Mouse (Mus musculus) left cerebral cortex, adult 8-10 months (tissue): Measurements from ENCODE around the gene Pigv. TPM values are rescaled to one million over a fixed set of nuclear protein-coding genes. Genes with fewer than 3 reads are reported as not detected.

Experiments used
- DNase-seq, 2 experiments: peaks; one replicate each; pipeline ENCODE4 v3.0.0; 2022; ENCODE audit warnings: low spot score in 2 of 2
- total RNA-seq, 4 experiments: library from RNA; stranded (reverse); gene quantifications; 2 replicates each; pipeline ENCODE4 v1.2.4; 2022

The Pigv gene
- 10 to 100 TPM in 2 of 4 experiments, 1 to 10 TPM in 2; 8.4 to 10.9 (median 9.9) TPM for total RNA-seq

DNA sequence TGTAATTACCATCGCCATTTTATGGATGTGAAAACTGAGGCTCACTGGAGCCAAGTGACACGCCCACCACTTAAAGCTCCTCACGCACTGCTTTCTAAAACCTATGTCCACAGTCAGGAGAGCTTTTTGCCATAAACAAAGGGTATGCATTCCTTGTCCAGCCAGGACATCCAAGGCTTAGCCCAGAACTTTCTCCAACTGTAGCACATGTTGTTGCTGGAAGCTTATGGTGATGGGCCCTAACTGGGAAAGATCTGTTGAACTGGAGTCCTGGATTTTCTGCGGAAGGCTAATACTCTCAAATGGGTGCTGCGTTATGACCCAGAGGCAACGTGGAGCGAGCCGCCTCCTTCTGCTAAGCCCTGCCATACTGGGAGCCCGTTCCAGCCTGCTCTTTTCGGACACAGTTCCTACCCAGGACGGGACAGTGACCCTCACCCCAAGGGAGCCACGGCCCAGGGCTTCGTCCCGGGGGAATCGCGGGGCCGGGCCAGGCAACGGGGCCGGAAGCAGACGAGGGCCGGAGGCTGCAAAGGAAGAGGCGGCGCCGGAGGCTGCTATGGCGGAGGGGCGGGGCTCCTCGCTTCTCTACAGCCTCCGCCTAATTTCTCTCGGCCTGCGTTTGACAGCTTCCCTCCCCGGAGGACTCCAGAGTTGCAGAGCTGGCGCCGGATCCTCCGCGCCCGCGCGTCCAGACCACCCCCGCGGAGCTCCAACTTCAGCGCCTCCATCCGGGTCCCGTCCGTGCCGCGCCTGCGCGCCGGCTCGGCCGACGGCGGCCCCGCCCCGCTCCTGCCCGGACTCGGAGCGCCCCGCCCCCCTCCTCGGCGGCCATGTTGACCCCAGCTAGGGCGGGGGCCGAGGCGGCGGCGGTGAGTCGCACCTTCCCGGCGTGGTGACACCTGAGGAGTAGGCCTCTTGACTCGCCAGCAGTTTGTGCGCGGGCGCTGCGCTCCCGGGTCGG is at the start of gene Pigv:
TSS of gene Pigv (minus strand) at position 767 of the 964 bp plus-strand sequence.
- peak; percentile 90 to 91 for DNase-seq

DNA sequence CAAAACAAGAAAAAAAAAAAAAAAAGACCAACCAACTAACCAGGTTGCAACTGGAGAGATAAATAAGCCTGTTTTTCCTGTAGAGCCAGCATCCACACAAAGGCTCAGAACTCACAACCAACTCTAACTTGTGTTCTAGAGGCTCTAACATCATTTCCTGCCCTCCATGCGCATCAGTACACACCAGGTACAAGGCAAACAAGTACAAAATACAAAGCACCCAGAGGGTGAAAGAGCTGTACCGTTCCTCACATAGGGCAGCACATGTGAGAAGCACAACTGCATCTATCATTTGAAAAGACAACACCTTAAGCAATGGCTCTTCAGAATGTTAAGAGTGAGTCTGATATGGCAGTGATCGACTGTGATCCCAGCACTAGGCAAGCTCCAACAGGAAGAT is 47.3 kb upstream of the Pigv start:
- no peak for DNase-seq

DNA sequence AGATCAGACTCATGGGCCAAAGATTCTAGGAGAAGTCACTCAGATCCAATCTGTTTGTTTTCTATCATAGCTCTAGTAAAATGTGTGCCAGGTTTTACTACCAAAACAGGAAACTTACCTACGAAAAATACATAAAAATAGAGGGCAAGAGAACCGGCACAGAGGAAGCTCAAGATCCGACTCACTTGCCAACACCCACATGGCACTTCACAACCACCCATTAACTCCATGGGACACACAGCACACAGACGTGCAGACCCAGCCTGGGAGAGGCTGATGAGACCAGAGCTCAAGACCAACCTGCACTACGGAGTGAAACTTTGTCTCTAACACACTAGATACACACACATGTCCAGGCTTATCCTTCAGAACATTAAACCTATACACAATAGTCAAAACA is 40.3 kb upstream of the Pigv start:
- no peak for DNase-seq

DNA sequence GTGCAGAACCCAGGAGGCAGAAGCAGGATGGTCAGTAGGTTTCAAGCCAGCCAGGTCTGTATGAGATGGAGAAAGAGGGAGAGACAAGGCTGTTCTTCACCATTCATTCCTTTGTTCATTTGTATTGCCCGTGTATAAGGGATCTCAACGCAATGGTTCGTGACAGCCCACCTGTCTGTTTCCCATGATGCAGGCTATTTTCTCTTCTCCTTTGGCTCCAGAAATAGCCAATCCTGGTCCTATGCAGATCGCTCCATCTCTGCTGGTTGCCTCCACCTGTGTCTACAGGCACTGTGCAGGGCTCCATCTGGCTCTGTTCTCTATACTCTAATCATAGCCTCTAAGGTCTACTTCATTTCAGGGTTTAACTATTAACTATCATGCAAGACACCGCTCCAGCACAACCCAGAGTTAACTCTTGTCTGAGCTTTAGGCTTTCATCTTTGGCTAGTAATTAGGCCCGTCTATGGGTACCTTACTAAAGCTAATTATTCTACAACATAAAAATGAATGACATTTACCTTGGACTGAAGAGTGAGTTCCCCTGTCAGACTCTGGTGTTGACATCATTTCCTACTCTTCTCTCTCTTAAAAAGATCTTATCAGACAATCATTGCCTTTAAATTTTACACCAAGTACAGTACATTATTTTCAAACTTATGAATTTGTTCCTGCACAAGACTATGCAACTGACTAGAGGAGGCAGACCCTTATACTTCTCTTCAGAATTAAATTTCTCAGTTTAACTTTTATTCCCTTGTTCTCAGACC is 39.0 kb upstream of the Pigv start:
- no peak for DNase-seq

DNA sequence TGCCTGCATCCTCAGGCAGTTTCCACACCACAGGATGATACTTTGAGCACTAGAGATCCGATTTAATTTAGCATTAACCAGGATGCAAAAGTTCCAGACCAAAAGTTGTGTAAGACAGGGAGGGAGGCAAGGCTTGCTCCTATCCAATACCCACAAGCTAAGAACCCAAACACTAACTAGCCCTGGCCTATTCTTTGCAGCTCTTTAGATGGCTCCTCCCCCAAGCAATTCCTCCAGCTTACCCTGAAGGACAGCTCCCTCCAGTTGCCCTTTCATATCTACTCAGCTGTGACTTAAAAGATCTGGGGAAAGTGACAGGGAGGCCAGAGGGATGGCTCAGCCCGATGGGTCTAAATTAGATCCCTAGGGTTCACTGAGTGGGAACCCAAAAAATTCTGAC is 36.9 kb upstream of the Pigv start:
- no peak for DNase-seq

DNA sequence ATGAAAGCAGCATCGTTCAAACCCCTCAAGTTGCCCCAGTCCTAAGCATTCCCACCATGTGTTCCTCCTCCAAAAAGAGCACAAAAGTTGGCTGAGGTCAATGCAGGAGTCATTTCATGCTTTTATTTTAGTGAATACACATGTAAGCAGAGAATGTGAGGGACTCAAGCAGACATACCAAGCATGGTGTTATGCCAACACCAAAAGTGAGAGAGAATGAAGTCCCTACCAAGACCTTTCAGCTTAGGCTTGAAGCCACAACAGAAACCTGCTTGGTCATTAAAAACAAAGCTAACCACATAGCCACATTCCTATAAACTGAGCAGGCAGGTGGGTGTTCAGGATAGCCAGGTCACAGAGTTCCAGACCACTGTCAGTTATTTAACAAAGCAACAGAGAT is 35.0 kb upstream of the Pigv start:
- DNase-seq: no peak

DNA sequence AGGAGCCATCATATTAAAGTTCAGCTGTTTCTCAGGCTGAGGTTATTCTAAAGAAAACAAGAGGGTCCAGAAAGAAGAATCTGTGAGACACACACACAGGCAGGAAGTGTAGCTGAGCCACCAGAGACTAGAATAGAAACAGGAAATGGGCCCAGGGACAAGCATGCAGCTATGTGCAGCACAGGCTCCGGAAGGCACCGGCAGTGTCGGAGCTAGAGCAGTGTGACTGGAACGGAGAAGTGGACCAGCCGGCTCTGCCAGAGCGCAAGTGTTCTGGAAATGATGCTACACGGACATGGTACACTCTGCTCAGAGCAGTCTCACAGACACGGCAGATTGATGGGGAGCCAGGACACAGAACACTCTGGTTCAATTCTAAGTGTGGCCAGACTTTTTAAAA is 34.5 kb upstream of the Pigv start:
- peak in 1 of 2 experiments; percentile 36 for DNase-seq

DNA sequence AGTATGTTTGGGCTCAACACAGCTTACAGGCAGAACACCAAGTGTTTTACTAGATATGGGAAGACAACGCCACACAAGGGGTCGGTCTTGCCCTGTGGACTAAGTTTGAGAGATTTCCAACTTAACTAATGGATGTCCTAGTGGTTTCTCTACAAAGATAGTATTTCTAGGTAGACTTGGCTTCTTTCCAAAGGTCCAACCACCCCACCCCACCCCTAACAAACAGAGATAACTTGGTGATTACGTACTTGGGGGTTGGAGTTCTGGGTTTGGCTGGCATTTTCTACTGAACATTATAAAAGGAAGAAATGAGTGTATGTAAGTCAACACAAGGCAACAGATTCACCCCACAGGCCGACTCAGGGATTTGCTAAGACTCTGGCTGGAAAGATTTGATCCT is 32.6 kb upstream of the Pigv start:
- DNase-seq: no peak

DNA sequence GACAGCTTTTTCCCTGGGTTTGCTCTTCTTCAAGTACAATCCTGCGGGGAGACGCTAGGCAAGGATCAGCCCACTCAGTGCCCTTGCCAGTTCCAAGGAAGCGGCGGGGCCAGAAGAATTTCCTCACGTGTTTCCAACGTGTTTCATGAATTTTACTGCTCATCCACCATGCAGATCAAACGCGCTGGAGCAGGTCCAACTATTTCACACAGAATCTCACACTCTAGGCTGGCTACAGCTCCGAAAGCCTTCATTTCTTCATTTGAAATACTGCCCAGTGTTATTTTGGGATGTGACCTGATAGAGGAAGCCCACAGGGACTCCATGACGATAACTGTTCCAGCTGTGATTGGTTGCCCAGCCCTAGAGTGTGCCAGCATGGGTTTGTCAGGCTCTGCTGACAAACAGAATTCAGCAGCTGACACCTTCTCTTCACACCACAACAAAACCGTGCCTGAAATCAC is 28.5 kb upstream of the Pigv start:
- peak in 1 of 2 experiments; percentile 50 for DNase-seq

DNA sequence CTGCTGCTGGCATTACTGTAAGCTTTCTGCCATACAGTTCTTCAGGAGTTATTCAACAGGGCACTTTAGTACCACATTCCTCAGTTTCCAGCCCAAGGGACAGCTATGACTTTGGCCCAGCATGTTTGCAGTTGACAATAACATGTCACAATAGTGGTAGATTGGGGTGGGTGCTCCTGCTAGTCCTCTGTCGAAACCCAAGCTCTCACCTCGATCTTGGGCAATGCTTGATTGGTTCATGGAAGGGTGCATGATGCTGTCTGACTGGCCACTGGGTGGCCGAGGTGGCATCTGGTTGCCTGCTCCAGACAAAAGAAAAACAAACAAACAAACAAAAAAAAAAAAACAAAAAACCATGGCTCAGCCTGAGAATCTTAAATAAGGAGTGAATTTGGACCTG is 22.9 kb upstream of the Pigv start:
- DNase-seq: no peak

DNA sequence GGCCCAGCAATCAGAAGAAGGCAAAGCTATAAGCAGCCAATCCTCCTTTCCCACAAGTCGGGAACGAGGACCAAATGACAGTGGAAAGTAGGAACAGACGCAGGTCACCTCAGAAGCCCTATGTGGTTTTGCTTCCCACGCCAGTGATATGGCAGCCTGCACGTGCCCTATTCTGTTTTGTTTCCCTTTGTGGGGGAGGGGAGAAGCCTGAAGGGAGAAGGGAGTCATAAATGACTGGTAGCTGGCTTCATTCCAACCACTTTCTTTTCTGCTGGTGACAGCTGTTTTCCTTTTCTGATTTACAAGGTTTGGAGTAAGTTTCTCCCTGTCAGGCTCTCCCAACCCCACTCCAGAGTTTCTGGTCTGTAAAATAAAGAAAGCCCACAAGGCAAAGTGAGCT is 17.8 kb upstream of the Pigv start:
- no peak for DNase-seq

DNA sequence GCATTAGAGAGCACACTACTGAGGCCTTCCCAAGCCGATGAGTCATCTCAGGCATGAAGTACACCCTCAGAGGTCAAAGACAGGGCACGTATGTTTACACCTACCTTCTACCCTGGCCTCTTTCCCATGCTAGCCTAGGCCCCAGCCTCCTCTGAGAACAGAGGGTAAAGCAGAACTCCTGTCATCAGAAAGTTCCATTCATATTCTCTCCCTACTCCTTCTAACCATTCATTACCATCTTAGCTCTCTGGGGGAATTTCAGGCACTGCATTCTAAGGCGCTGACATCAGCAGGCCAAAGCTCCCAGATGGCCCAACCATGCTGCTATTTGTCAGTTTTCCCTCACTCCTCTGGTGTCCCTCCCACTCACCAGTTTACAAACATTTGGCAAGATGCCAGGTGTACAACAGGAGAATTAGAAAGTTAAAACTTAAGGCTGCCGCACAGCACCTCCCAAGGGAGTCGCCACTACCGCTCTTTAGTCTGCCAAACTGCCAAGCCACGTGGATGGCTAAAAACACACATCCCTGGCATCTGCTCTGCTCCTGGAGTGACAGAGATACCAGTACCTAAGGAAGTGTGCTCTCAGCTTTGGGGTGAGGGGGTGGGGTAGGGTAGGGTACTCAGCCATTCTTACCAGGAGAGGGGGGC is 16.1 kb upstream of the Pigv start:
- no peak for DNase-seq

DNA sequence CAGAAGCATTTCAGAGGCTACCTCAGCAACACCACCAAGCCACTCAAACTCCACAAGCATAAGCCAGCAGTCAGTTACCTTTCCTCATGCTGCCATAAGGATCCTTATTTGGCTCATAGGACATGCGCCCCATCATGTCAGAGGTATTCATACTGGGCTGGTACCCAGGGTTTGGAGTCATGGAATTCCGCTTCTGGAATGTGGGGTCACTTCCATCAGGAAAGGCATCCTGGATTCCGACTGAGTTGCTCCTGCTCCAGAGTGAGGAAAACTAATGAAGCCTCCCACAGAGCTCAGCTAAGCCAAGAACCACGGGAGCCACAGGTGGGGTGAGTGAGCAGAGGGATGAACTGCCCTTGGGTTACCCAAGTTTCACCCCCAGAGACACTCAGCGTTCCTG is 14.7 kb upstream of the Pigv start:
- no peak for DNase-seq

DNA sequence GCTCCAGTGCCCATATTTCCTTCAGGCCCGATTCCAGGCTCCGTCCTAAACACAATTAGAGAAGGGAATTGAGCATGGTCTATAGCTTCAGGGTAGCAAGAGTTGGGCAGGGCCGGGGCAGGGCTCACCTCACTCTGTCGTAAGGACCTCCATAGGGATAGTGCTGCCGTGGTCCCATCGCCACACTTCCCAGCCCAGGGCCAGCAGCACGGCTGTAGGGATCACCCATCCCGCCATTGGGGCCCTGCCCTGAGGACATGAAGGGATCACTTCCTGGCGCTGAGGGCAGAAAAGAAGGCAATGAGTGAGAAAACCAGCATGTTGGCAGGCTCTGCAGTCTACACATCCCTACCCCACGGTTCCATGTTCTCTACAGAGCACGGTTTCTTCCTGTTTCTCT is 14.1 kb upstream of the Pigv start:
- DNase-seq: no peak

DNA sequence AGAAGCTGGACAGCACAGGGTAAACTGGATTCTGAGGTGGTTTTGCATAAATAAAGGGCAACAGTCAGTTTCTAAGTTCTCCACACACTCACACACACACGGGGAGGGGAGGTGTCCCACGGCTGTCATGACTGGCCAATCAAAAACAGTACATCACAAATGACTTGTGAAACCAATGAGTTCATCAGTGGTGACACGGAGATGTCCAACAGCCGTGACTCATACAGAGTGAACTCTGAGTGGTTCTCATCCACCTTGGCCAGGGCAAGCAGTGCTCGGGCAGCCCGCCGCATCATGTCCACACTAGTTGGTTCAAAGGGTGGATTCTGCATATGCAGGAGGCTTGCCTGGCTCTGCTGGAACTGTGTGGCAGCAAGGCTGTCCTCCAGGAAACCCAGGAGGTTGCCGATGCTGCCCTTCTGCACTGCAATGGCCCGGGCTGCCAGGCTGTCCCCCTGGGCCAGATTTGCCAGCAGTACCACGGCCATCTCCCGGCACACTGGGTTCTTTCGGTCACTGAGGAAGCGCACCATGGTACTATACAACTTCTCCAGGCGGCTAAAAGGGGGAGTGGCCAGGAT is 7.8 kb upstream of the Pigv start:
- no peak for DNase-seq

DNA sequence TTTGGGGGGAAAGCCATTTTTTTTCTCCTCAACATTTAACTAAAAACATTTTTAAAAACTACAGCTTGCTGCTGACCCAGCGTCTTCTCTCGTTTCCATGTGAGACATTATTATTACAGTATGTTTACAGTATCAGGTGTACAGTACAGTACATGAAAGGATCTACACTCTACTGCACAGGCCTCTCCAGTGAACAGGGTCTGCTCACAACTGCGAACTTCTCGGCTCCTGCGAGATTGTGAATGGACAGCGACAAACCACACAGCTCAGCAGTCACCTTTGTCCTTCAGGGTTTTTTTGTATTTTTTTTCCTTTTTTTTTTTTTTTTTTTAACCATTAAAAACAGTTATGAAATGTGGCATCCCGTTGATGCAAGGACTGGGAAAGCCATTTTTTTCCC is 7.2 kb upstream of the Pigv start:
- no peak for DNase-seq

DNA sequence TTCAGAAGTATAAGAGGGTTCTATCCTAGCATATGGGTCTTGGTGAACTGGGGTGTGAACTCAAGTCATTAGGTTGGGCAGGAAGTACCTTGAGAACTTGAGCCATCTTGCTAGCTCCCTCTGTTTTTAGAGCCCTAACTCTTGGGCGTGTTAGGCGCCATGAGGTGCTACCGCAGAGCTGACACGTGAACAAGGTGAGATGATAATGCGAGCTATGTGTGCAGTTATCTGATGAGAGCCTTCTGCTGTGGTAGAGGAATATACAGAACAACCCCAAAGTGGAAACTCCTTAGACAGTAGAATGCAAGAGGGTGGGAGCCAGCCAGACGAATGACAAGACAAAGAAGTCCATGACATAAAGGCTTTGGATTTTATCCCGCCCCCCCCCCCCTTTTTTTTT is 4.8 kb upstream of the Pigv start:
- no peak for DNase-seq

DNA sequence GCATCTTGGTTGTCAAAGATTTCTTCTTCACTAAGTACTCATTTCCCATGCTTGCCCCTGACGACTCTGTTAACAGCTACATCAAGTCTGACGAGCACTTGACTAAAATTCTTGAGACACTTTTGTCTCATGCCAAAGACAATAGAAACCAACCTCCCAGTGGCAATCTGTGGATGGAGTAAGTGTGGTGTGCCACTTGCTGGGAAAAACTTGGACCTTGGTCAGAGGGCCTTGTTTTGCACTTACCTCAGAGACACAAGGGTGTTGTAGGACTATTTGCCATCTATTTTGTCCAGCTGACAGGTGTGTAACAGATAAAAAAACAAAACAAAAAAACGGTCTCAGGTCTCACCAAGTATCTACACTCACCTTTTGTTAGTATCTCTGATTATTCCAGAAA is 3.7 kb upstream of the Pigv start:
- no peak for DNase-seq

DNA sequence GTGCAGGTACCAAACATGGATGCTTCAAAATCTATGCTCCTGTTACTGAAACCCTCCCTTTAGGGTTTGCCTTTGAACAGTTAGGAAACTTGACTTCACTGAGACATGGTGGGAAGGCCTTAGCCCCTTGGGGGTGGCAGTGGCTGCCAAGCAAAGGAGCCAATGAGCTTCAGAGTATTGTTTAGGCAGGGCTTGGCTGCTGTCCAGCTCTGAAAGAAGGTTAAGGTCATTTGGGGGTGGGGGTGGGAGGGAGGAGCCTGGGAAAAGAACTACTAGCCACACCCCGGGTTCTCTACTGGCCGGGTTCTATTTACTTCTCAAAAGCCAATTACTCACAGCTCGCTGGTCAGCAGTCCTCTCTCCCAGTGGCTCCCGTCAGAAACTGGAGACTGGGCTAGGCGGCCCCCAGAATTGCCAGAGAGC is 3.2 kb upstream of the Pigv start:
- DNase-seq: peak in 1 of 2 experiments; percentile 50

DNA sequence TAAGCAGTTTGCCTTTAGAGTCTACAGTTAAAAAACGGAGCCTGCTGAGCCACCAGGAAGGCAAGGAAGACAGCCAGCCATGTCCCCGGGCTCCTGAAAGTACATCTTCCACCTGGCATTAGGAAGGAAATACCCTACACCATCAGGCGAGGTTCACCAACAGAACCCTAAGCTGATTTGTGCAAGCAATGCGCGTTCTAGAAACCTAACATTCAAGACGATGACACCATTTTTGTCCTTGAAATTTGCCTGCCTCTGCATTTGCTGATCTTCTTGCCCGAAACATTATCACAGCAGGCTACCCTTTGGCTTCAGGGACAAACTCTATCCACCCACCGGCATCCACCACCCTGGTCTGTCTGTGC is 1.9 kb upstream of the Pigv start:
- no peak for DNase-seq

DNA sequence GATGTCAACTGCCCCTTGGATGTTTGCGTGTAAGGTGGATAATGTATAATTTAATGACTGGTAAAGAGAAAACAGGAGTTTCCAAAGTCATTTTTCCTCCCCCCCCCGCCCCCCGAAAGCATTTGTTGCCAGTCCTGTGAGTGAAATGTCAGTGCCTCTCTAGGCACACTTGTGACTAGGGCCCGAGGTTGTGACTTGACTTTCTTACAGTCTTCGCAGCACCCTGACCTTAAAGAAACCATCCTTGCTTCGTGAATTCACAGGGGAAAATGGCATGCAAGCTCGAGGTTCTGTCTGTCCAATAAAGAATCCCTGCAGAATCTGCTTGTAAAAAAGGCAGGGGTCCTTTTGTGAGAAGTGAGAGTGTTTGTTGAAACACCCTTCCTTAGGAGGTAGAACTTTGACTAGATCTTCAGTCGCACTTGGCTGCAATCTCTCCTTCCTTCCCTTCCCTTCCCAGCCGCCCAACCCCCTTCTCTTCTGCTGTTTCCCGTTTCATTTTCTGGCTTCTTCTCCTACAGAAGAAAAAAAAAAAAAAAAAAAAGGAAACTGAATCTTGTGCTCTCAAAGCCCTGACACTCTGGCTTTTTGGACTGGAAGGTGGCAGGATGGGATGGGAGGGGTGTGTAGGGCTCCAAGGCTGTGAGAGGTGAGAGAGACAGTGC is 1.4 kb upstream of the Pigv start:
- DNase-seq: no peak
